8 mouse cellular contexts compared by ENCODE assay signal in the genomic region with DNA sequence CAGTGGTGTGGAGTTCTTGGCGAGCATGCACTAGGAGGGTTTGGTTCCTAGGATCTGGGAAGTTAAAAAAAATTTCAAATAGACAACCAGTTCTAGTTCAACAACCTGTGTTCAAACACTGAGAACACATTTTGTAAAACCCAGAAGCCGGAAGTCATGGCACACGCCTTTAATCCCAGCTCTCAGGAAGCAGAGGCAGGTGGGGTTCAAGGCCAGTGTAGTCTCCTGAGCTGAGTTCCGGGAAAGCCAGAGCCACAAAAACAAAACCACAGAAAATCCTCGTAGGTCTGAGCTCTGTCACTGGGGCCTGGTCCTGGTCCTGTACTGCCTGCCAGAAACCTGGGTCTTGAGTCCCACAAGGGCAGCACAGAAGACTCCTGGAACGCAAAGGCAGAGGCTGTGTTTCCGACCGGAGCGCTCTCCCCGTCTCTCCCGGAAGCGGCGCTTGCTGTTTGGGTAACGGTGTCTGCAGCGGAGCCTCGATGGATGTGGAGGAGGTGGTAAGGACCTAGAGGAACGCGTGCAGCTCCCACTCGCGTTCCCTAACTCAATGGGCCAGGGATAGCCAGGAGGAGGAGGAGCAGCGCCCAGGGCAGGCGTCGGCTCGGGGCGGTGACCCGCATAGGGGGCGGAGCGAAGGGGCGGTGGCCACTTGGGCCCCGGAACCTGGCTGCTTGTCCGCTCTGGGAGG. TPM values are rescaled to one million over a fixed set of nuclear protein-coding genes. Genes with fewer than 3 reads are reported as not detected.
DNase-seq lines count a peak whose midpoint lies in the region; ATAC-seq lines count a peak whose summit lies in the region.

Gene Taf1b, plus strand, starts transcription at position 210 of the 691 bp plus-strand sequence.

- H3K36me3 ChIP-seq in intestine, embryonic 14.5 days (ENCODE audit: control insufficient read depth, insufficient read depth, low read length), result no peaks in the 10 kb centered on the region

- H3K4me3 ChIP-seq in intestine, embryonic 14.5 days (ENCODE audit: low read depth, low read length), result peak within 1 kb of the TSS; percentile 61

- peak within 1 kb of the TSS; percentile 47 for H3K4me2 ChIP-seq in intestine, embryonic 14.5 days (ENCODE audit: low read length)

- H3K4me1 ChIP-seq in intestine, embryonic 14.5 days (replicated peaks; ENCODE audit: control insufficient read depth, insufficient read depth, low read length), result no peaks in the 10 kb centered on the region

- H3K27me3 ChIP-seq in intestine, embryonic 14.5 days (replicated peaks; ENCODE audit: control insufficient read depth, insufficient read depth, low read length), result no peaks in the 10 kb centered on the region

- peak; percentile 91 for DNase-seq in adipocyte (ENCODE audit: low spot score)
- DNase-seq in embryo, embryonic 10 days (ENCODE audit: low spot score), result peak; percentile 81
- peak; percentile 80 for DNase-seq in gastrocnemius, postnatal 14 days
- peak; percentile 97 for DNase-seq in intestine, embryonic 14.5 days (ENCODE audit: low spot score)
- peak; percentile 83 to 84 for DNase-seq in left cerebral cortex, postnatal 14 days (ENCODE audit: low spot score in 2 of 2)
- peak; percentile 90 for DNase-seq in mesoderm, embryonic 11.5 days (ENCODE audit: low read depth, low spot score)
- peak; percentile 68 to 70 for DNase-seq in right cerebral cortex, postnatal 36 days (ENCODE audit: low spot score in 2 of 2)
- DNase-seq in yolk sac, embryonic 10.5 days (ENCODE audit: low spot score), result peak; percentile 80

- H3K9ac ChIP-seq in intestine, embryonic 14.5 days (ENCODE audit: low read length), result peak within 1 kb of the TSS; percentile 53

- H3K9me3 ChIP-seq in intestine, embryonic 14.5 days (ENCODE audit: control insufficient read depth, low read length), result no peaks in the 10 kb centered on the region

- intact Hi-C loops in gastrocnemius, postnatal 14 days (cut with DNase I; ENCODE audit: low total_unique reads), result no loop called here
- intact Hi-C loops in left cerebral cortex, postnatal 14 days (cut with DNase I), result no loop called here

- peak within 1 kb of the TSS; percentile 67 for H3K27ac ChIP-seq in intestine, embryonic 14.5 days (ENCODE audit: low read depth)

- WGBS in intestine, embryonic 14.5 days, result 8% methylated on average over 31 of the region's 31 CpGs

- ATAC-seq in intestine, embryonic 14.5 days (replicated peaks; ENCODE audit: low FRiP score, low TSS enrichment, low read depth), result peak; percentile 84

RNA-seq across cellular contexts. Expression of gene Taf1b, which starts in this region (rescaled TPM):
- 1 to 10 TPM; 6.4 to 6.9 TPM for total RNA-seq in gastrocnemius, postnatal 14 days (2021)
- 22.9 and 23.9 TPM in 2 replicates for polyA plus RNA-seq in intestine, embryonic 14.5 days (2014; fragmentation: Nextera tagmentation; extraction: Ambion mirVana)
- 10 to 100 TPM; 30.5 to 32.6 TPM for total RNA-seq in left cerebral cortex, postnatal 14 days (2021)

Comparison
In these comparisons a context has a peak if more than half of its experiments do, and no peak if none do; other contexts are left out.
1. Peak in every context shown above with its lines: DNase-seq, ATAC-seq, H3K4me3 ChIP-seq and H3K27ac ChIP-seq.
2. RNA of gene Taf1b (total RNA-seq): 30.5 to 32.6 TPM in left cerebral cortex, postnatal 14 days; 6.4 to 6.9 TPM in gastrocnemius, postnatal 14 days; every median in the first group is over 4 times any median in the second.